Mouse (Mus musculus) lung, embryonic 15.5 days (tissue): ENCODE results near the gene Ssr2. TPM values are rescaled to one million over a fixed set of nuclear protein-coding genes. Genes with fewer than 3 reads are reported as not detected.
A peak's percentile ranks its signal among the peaks of the same experiment; 100 is the strongest.

Experiments
- ATAC-seq: fragments of 200-750 bp; cut with Nextera tagmentation; 2 replicates; pipeline ENCODE4 v1.8.0; 2017; ENCODE audit warnings: moderate number of reproducible peaks, borderline replicate concordance; ENCODE audit not compliant: low FRiP score, low TSS enrichment; ENCODE audit errors: extremely low read depth
- H3K27ac ChIP-seq: fragments of 300-500 bp; sonication (generic); 2 replicates; pipeline ENCODE4 v1.5.1; 2015; ENCODE audit warnings: moderate library complexity, mild to moderate bottlenecking, inconsistent platforms
- H3K27me3 ChIP-seq: fragments of 300-500 bp; sonication (generic); 2 replicates; pipeline ENCODE4 v1.6.1; 2015; ENCODE audit warnings: inconsistent platforms
- H3K36me3 ChIP-seq: fragments of 300-500 bp; sonication (generic); 2 replicates; pipeline ENCODE4 v1.6.1; 2015; ENCODE audit warnings: inconsistent platforms
- H3K4me1 ChIP-seq: fragments of 300-500 bp; sonication (generic); 2 replicates; pipeline ENCODE4 v1.6.1; 2015; ENCODE audit warnings: inconsistent platforms
- H3K4me2 ChIP-seq: fragments of 300-500 bp; sonication (generic); 2 replicates; pipeline ENCODE4 v1.6.1; 2015; ENCODE audit warnings: inconsistent platforms, mild to moderate bottlenecking, moderate library complexity
- H3K4me3 ChIP-seq: fragments of 300-500 bp; sonication (generic); 2 replicates; pipeline ENCODE4 v1.5.1; 2015; ENCODE audit warnings: mild to moderate bottlenecking, inconsistent platforms
- H3K9ac ChIP-seq: fragments of 300-500 bp; sonication (generic); 2 replicates; pipeline ENCODE4 v1.6.1; 2015; ENCODE audit warnings: inconsistent platforms
- H3K9me3 ChIP-seq: fragments of 300-500 bp; sonication (generic); 2 replicates; pipeline ENCODE4 v1.6.1; 2016; ENCODE audit warnings: inconsistent platforms
- WGBS: fragments of 180-500 bp; shearing (Covaris S2); methylation state at CpG from one replicate; pipeline ENCODE4 v1.1.7; 2015; 5-methylcytosine and 5-hydroxymethylcytosine counted together
- polyA plus RNA-seq: library from polyadenylated mRNA; unstranded; fragments of >200 nt; fragmentation: Nextera tagmentation; extraction: Ambion mirVana; gene quantifications from 2 replicates; pipeline ENCODE4 v1.2.1, GENCODE M21; 2015

Gene Ssr2
- polyA plus RNA-seq, 1 experiment from 2014 or later = 290 TPM

DNA sequence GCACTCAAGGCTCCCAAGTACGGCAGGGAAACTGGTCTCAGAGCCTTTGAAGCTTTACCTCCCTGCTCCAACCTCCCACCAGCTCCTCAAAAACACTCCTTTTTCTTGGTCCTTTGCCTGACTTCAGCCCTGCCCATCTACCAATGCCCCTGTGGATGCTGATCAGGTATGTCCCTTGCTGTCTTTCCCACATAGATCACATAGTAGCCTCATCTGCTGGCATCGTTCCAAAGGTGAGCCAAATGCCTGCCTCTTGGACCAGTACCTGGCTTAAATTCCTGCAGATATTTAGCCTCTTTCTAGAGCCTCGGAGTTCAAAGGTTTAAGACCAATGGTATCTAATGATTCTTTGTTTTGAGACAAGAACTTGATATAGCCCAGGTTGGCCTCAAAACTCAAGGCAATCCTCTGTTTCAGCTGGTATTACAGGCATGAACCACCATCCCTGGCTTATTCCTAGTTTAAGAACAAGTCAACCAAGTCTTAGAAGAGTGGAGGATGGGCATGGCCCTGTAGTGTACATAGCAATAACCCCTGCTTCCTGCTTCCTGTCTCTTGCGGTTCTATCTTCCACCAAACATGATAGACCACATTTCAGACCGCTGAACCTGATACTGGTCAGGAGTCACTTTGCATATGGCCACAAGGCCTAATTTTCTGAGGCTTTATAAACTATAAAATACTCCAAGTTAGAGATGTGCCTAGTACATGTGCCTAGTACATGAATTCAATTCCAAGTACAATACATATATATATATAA lies 31.8 kb upstream of the Ssr2 start:
- Histone ChIP-seq H3K4me2 (no peak overlapping the region), H3K9ac (no peak overlapping the region), H3K27me3 (no peaks in the 10 kb centered on the region), H3K4me1 (peaks cover 31% of the 10 kb centered on the region), H3K27ac (no peak overlapping the region), H3K36me3 (peaks cover 15% of the 10 kb centered on the region), H3K9me3 (no peaks in the 10 kb centered on the region), H3K4me3 (no peak overlapping the region)
- ATAC-seq = no peak
- WGBS = 59% methylated on average over 5 of the region's 5 CpGs

DNA sequence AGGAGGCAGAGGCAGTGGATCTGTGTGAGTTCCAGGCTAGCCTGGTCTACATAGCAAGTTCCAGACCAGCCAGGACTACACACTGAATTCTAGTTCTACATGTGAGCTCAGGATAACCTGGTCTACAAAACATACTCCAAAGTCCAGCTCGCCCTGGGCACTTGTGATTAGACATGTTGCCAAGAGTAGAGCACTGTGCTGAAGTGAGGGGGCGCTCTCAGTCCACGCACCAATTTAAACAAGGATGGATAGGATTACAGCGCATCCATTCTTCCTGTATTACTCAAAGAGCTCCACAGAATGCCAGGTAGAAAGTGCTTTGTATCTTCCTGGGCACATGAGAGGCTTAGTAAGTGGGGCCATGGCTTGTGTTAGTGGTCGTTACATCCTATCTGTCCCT lies 31.2 kb upstream of the Ssr2 start:
- Histone ChIP-seq H3K27me3 (no peaks in the 10 kb centered on the region), H3K9ac (no peak overlapping the region), H3K4me2 (no peak overlapping the region), H3K4me1 (peaks cover 28% of the 10 kb centered on the region), H3K4me3 (no peak overlapping the region), H3K36me3 (peaks cover 10% of the 10 kb centered on the region; the same call in 1 of the 2 replicates), H3K27ac (no peak overlapping the region), H3K9me3 (no peaks in the 10 kb centered on the region)
- WGBS = 26% methylated on average over 5 of the region's 5 CpGs
- ATAC-seq = no peak

DNA sequence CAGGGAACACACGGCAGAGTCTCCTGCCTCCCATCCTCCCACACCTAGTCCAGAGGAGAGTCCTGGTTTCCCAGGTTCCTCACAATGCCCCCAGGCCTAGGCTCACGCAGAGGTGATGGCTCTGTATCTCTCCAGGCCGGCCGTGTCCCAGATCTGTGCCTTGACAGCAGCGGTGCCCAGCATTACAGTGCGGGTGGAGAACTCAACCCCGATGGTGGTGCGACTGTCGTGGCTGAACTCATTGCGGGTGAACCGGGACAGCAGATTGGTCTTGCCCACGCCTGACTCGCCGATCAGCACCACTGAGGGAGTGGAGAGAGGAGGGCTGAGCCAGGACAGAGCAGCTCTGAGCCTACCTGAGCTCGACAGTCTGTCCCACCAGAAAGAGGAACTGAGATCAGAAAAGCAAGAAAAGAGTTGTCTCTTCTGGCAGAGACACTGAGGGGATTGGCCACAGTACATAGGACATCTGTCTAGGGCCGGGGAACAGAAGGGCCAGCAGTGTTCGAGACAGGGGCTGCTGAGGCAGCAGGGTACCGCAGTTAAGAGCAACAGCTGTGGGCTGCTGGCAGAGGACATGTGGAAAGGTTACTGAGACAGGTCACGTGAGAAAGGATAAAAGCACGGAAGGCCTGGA lies 30.6 kb upstream of the Ssr2 start:
- H3K27me3 ChIP-seq = no peaks in the 10 kb centered on the region
- H3K9ac ChIP-seq = no peak overlapping the region
- H3K27ac ChIP-seq = no peak overlapping the region
- peaks cover 7% of the 10 kb centered on the region; the same call in 1 of the 2 replicates for H3K36me3 ChIP-seq
- H3K4me3 ChIP-seq = no peak overlapping the region
- no peak overlapping the region for H3K4me2 ChIP-seq
- peaks cover 25% of the 10 kb centered on the region for H3K4me1 ChIP-seq
- no peaks in the 10 kb centered on the region for H3K9me3 ChIP-seq
- 58% methylated on average over 20 of the region's 20 CpGs for WGBS
- ATAC-seq = no peak

DNA sequence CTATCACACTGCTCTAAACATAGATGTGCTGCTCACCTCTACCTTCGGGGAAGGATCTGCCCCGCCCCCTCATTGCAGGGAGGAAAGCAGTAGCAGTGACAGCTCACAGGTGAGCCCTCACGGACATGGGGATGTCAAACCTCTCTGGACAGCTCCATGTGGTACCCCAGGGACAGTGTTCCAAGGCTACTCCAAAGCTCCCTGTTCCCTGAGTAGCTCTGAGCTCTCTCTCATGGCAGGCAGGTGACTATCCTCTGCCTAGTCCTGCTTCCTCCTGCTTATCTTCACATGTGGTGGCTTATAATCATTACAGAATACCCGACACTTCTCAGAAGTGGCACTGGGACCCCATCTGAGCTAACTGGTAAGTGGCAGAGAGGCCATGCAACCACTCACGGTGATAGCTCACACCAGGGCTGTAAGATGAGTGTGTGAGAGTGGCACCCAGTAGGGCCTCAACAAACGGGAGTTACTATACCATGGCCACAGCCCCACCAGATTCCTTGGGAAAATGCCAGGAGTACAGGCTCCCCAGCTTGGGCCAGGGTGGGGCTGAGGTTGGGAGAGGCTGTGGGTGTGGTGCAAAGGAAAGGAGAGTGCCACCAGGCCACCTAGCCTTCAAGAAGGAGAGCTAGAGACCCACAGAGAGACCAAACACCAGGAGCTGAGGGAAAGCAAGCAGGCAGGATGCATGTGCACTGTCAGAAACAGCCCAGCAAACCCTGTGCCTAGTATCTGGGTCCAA lies 28.8 kb upstream of the Ssr2 start:
- ATAC-seq = no peak
- Histone ChIP-seq H3K27ac (0 out of 2 replicates have a peak overlapping the region, but pooled peaks have one; percentile 26), H3K4me2 (peak overlapping the region; percentile 6; the same call in 1 of the 2 replicates), H3K4me3 (no peak overlapping the region), H3K9ac (no peak overlapping the region), H3K4me1 (peaks cover 22% of the 10 kb centered on the region), H3K27me3 (no peaks in the 10 kb centered on the region), H3K9me3 (no peaks in the 10 kb centered on the region), H3K36me3 (no peaks in the 10 kb centered on the region)
- 61% methylated on average over 6 of the region's 6 CpGs for WGBS

DNA sequence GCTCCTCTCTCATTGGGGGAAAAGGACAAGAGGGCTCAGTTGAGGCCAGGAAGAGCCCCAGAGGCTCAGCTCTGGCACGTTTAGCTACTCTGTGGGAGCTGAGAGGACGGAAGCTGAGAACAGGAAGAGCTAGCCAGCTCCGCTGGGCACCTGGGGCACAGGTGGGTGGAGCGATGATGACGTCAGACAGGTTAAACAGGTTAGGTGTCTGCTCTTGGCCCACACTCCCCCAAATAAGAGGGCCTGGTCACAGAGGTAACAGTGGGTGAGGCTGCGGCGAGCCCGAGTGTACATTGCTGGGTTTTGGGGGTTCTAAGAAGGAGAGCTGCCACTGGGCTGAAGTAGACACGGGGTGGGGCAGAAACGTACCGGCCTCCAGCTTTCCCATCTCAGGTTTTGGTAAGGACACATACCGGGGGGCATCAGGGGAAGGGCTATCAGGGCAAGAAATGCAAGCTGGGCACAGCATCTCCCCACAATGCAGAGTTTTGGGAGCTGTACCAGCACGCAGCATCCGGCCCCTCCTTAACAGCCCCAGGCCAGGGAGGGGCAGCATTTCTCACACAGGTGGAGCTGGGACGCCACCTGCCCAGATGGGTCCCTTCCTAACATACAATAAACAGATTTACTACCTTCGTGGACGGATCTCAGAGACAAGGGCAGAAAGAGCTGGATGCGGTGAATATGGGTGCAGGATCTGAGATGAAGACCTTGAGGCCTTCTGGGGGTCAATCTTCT lies 27.3 kb upstream of the Ssr2 start, which contains the start of gene Rab25:
TSS of gene Rab25 (minus strand) at position 121 of the 738 bp plus-strand sequence.
- Histone ChIP-seq H3K4me3 (peak within 1 kb of the TSS; percentile 29), H3K9ac (no peak within 1 kb of the TSS), H3K9me3 (no peaks in the 10 kb centered on the region), H3K27me3 (no peaks in the 10 kb centered on the region), H3K36me3 (no peaks in the 10 kb centered on the region), H3K4me1 (peaks cover 27% of the 10 kb centered on the region), H3K27ac (peak within 1 kb of the TSS; percentile 86), H3K4me2 (peak within 1 kb of the TSS; percentile 47)
- no peak for ATAC-seq
- 37% methylated on average over 18 of the region's 18 CpGs for WGBS

DNA sequence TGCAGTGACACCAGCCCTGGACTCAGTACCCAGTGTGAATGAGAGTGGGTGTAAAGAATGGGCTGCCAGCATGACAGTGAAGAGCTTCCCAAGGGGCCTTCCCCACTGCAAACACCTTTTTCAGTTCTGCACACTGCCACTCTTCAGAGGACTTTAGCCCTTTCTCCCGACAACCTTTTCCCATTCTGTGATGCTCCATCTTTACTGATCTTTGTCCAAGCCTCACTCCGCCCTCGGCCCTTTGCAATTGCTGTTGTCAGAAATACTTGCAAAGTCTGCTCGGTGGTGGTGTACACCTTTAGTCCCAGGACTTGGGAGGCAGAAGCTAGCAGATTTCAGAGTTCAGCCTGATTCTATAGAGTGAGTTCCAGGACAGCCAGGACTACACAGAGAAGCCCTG lies 24.1 kb upstream of the Ssr2 start:
- 81% methylated on average over 4 of the region's 4 CpGs for WGBS
- H3K4me2 ChIP-seq = peak overlapping the region; percentile 83
- peak overlapping the region; percentile 59; the same call in 1 of the 2 replicates for H3K9ac ChIP-seq
- no peak overlapping the region for H3K27ac ChIP-seq
- peak overlapping the region; percentile 59; the same call in 1 of the 2 replicates for H3K4me3 ChIP-seq
- H3K36me3 ChIP-seq = peaks cover 7% of the 10 kb centered on the region
- no peak for ATAC-seq
- H3K9me3 ChIP-seq = no peaks in the 10 kb centered on the region
- no peaks in the 10 kb centered on the region for H3K27me3 ChIP-seq
- H3K4me1 ChIP-seq = peaks cover 33% of the 10 kb centered on the region

DNA sequence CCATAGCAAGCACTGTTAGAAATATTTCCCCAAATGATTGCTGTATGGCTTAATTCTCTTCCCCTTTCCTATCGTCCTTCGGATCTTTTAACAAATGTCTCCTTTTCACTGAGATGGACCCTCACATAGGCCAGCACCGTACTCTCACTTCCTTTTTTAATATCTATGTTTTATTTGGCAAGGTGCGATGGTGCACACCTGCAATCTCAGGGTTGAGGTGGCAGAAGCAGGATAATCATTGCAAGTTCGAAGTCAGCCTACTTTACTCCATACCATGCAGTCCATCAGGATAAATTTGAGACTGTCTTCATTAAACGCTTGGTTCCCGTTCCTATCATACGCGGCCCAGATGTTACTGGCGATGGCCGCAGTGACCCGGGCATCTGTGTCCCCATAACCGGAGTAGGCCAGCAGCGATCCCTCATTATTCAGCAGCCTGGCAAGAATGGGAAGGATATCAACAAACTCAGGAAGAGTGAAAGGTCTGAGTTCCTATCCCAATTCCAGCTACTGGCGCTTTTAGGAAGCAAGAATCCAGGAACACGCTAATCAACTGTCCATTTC lies 23.5 kb upstream of the Ssr2 start:
- H3K27me3 ChIP-seq = no peaks in the 10 kb centered on the region
- H3K4me2 ChIP-seq = peak overlapping the region; percentile 83
- peaks cover 29% of the 10 kb centered on the region for H3K4me1 ChIP-seq
- peak overlapping the region; percentile 59 for H3K4me3 ChIP-seq
- H3K9ac ChIP-seq = peak overlapping the region; percentile 59
- peak overlapping the region; percentile 88 for H3K27ac ChIP-seq
- 13% methylated on average over 16 of the region's 16 CpGs for WGBS
- H3K36me3 ChIP-seq = peaks cover 12% of the 10 kb centered on the region
- H3K9me3 ChIP-seq = no peaks in the 10 kb centered on the region
- no peak for ATAC-seq

DNA sequence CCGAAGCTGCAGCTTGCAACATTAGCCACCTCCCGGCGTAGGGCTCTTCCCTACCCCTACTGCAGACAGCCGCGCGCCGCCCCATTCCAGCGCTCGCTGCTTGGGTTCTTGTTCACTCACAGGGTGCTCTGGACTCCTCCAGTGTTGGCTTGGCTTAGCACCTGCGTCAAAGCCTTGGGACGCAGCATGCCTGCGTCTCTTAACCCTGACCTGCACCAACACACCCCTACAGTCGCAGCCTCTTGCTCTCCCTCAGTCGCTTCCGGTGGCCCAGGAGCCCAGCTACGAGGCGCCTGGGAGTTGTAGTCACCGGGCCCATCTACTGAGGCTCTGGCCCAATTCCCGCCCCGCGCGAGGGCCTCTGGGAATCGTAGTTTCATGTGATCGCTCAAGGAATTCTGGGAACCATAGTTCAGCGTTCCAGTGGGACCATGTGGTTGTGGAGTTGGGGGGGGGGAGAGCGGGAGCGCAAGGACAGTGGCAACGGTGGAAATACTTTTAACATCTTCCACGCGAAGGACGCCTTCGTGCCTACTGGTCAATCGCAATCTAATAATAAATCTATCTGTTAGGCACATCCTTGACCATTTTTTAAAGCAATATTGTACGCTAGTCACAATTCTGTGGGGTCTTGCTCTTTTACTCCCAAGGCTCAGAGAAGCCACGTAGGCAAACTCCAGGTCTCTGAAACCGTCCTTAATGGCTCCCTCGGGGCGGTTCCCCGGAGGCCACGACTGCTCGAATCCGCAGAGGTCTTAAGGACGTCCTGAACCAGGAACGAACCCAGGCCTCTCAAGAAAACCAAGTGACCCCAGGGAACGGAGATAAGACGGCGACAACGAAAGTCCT lies 22.8 kb upstream of the Ssr2 start, which contains the start of gene Lamtor2:
TSS of gene Lamtor2 (minus strand) at position 399 of the 849 bp plus-strand sequence.
- Histone ChIP-seq H3K36me3 (peaks cover 18% of the 10 kb centered on the region), H3K4me3 (peak within 1 kb of the TSS; percentile 59), H3K27ac (peak within 1 kb of the TSS; percentile 97), H3K27me3 (no peaks in the 10 kb centered on the region), H3K9me3 (no peaks in the 10 kb centered on the region), H3K9ac (peak within 1 kb of the TSS; percentile 74), H3K4me2 (peak within 1 kb of the TSS; percentile 83), H3K4me1 (peaks cover 28% of the 10 kb centered on the region)
- WGBS = under 1% methylated on average over 48 of the region's 48 CpGs
- peak; percentile 91 for ATAC-seq

DNA sequence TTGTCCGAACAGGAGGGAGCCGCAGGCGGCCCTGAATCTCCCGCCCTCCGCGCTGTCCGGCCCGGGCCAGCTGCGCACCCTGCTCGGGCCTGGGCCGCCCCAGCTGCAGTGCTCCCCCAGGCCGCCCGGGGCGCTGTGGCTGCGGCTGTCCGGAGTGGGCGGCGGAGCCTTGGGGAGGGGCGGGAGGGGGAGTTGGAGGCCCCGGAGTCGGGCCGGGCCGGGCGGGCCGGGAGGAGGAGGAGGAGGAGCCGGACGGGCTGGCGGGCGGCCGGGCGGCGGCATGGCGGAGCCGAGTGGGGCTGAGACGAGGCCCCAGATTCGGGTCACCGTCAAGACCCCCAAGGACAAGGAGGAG lies 22.2 kb upstream of the Ssr2 start, which contains the start of gene Ubqln4:
TSS of gene Ubqln4 (plus strand) at position 234 of the 355 bp plus-strand sequence.
- ATAC-seq = peak; percentile 90
- no peaks in the 10 kb centered on the region for H3K27me3 ChIP-seq
- H3K27ac ChIP-seq = peak within 1 kb of the TSS; percentile 97
- peak within 1 kb of the TSS; percentile 59 for H3K4me3 ChIP-seq
- H3K4me1 ChIP-seq = peaks cover 25% of the 10 kb centered on the region
- WGBS = 2% methylated on average over 21 of the region's 37 CpGs
- H3K9me3 ChIP-seq = no peaks in the 10 kb centered on the region
- peaks cover 24% of the 10 kb centered on the region for H3K36me3 ChIP-seq
- H3K4me2 ChIP-seq = peak within 1 kb of the TSS; percentile 83
- peak within 1 kb of the TSS; percentile 74 for H3K9ac ChIP-seq

DNA sequence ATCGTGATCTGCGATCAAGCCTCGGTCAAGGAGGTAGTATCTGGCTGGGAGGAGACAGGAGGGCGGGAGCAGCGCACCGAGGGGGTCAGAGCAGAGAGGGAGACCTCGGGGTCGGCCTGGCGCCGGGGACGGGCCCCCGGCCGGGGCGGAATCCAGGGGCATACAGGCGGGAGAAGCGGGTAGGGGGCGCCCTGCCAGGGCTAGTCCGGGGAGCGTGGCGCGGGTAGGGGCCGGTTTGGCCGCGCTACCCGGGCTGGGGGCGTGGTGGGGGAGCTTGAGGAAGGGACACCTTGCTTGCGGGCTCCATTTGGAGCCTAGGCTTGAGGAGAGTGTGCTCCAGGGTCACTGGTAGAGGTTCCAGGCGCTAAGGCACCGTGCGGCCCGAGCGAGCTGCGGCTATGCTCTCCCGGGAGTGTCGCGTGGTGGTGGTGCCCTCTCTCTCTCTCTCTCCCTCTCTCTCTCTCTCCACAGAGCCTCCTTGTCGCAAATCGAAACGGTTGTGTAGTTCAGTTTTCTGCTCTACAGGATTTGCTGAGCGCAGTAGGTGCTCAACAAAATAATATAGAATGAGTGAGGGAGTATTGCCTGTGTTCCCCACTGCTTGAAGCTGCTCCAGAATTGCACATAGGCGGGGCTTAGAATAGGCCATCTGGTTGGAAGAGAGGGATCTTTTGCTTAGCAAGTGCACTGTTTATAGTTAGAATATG lies 21.6 kb upstream of the Ssr2 start:
- peak overlapping the region; percentile 59 for H3K4me3 ChIP-seq
- peak overlapping the region; percentile 83 for H3K4me2 ChIP-seq
- H3K27ac ChIP-seq = peak overlapping the region; percentile 97
- H3K9me3 ChIP-seq = no peaks in the 10 kb centered on the region
- H3K4me1 ChIP-seq = peaks cover 21% of the 10 kb centered on the region
- peaks cover 30% of the 10 kb centered on the region for H3K36me3 ChIP-seq
- ATAC-seq = peak; percentile 33
- no peaks in the 10 kb centered on the region for H3K27me3 ChIP-seq
- peak overlapping the region; percentile 74 for H3K9ac ChIP-seq
- 0% methylated on average over 41 of the region's 41 CpGs for WGBS
